Mouse (Mus musculus): ENCODE measurements around the gene Gm21820.
"Not testable (repeated sequence)": the region's sequence is repeated elsewhere in the genome, so short reads cannot be mapped to it uniquely, and the experiment has no call there.

Gene Gm21820

GRCm38 (mm10) chrY:5249341-5249740 is at the start of gene Gm21820:
Gm21820 (minus strand) TSS chrY:5249441.
- in situ Hi-C loops (cut with MboI, MseI), result not testable (repeated sequence)

Measured in T-helper 2 cell (primary cell).